Mouse (Mus musculus) limb, embryonic 14.5 days (tissue): ENCODE measurements at regions not wholly inside any gene's neighbourhood (a gene's known extent, or its start where the extent isn't known, plus 50 kb on each side); places are given as distances from the start of the nearest gene placed in this dataset.

Experiments used
- ATAC-seq: fragments of 200-750 bp; cut with Nextera tagmentation; 2 replicates; pipeline ENCODE4 v1.8.0; 2017; ENCODE audit warnings: low read depth, moderate number of reproducible peaks, moderate TSS enrichment; ENCODE audit not compliant: low FRiP score
- DNase-seq: peaks from one replicate; pipeline ENCODE4 v3.0.0-alpha.2; 2015; ENCODE audit warnings: low spot score
- H3K27ac ChIP-seq: fragments of 300-500 bp; sonication (generic); replicated peaks from 2 replicates; pipeline ENCODE4 v1.5.1; 2014; ENCODE audit warnings: low read depth, mild to moderate bottlenecking, low read length, moderate library complexity, mixed read lengths
- H3K27me3 ChIP-seq: fragments of 300-500 bp; sonication (generic); 2 replicates; pipeline ENCODE4 v1.6.1; 2014; ENCODE audit warnings: low read length, mixed read lengths; ENCODE audit not compliant: control insufficient read depth, insufficient read depth
- H3K36me3 ChIP-seq: fragments of 300-500 bp; sonication (generic); 2 replicates; pipeline ENCODE4 v1.6.1; 2014; ENCODE audit warnings: mild to moderate bottlenecking, low read length, moderate library complexity, mixed read lengths; ENCODE audit not compliant: control insufficient read depth, insufficient read depth
- H3K4me1 ChIP-seq: fragments of 300-500 bp; sonication (generic); 2 replicates; pipeline ENCODE4 v1.6.1; 2014; ENCODE audit warnings: antibody characterized with exemption, low read length, mixed read lengths; ENCODE audit not compliant: control insufficient read depth, insufficient read depth
- H3K4me2 ChIP-seq: fragments of 300-500 bp; sonication (generic); replicated peaks from 2 replicates; pipeline ENCODE4 v1.6.1; 2014; ENCODE audit warnings: low read depth, mild to moderate bottlenecking, low read length, moderate library complexity; ENCODE audit not compliant: severe bottlenecking
- H3K4me3 ChIP-seq: fragments of 300-500 bp; sonication (generic); replicated peaks from 2 replicates; pipeline ENCODE4 v1.5.1; 2014; ENCODE audit warnings: low read length
- H3K9ac ChIP-seq: fragments of 300-500 bp; sonication (generic); 2 replicates; pipeline ENCODE4 v1.6.1; 2014; ENCODE audit warnings: mild to moderate bottlenecking, low read depth, low read length, moderate library complexity; ENCODE audit not compliant: severe bottlenecking
- H3K9me3 ChIP-seq: fragments of 300-500 bp; sonication (generic); 2 replicates; pipeline ENCODE4 v1.6.1; 2016; ENCODE audit warnings: low read length; ENCODE audit not compliant: control insufficient read depth
- POLR2A ChIP-seq: fragments of 200-500 bp; IDR thresholded peaks from 2 replicates; pipeline ENCODE4 v1.8.0; 2012; ENCODE audit warnings: inconsistent platforms, mild to moderate bottlenecking, moderate library complexity, borderline replicate concordance; ENCODE audit not compliant: insufficient read depth, insufficient read length; ENCODE audit errors: extremely low read depth
- WGBS: fragments of 180-500 bp; shearing (Covaris S2); extraction: QIAGEN DNeasy Blood & Tissue Kit; methylation state at CpG from one replicate; pipeline ENCODE4 v1.1.7; 2014; 5-methylcytosine and 5-hydroxymethylcytosine counted together

GRCm38 (mm10) chr5:76043521-76044510 lies 65.6 kb upstream of the Kdr start:
- WGBS: 42% methylated on average over 14 of the region's 14 CpGs
- H3K4me2 ChIP-seq: no peak overlapping the region
- no peak overlapping the region for H3K4me3 ChIP-seq
- DNase-seq (no peak), ATAC-seq (no peak)
- TF ChIP-seq POLR2A: no peak
- H3K27me3 ChIP-seq: no peaks in the 10 kb centered on the region
- no peak overlapping the region for H3K9ac ChIP-seq
- H3K4me1 ChIP-seq: peaks cover 9% of the 10 kb centered on the region
- H3K27ac ChIP-seq: no peak overlapping the region; the same call in 1 of the 2 replicates
- H3K36me3 ChIP-seq: no peaks in the 10 kb centered on the region
- no peaks in the 10 kb centered on the region for H3K9me3 ChIP-seq

DNA sequence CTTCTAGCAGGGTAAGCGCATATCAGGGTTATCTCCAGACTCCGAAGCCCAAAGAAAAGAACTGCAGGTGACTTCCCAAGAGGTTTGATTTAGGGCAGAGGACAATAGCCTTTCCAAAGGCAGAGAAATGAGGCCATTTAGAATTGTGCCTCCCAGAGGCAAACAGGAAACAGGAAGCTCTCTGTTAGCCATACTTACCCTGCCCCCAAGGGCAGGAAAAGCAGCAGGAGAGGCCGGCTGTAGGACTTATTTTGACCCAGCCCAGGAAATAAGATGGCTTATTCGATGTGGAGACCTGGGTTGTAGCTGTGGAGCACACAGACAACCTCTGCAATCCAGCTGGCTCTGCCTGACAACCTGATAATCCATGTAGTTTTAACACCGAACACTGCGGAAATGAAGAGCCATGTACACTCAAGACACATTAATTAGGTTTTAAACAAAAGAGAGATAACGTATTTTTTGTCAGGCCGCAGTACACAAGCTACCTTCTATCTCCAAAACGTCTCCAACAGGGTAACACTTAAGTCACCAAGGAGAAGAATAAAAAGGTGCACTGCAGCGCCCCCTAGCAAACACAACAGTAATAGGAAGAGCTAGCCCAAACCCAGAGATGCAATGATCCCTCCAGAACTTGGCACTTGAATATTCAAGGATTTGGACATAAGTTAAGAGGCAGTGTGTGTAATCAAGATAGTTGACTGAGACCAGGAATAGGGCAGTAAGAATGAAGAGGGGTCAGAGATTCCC lies 62.4 kb upstream of the Kdr start:
- H3K36me3 ChIP-seq: no peaks in the 10 kb centered on the region
- DNase-seq: no peak
- 69% methylated on average over 10 of the region's 10 CpGs for WGBS
- peaks cover 9% of the 10 kb centered on the region for H3K4me1 ChIP-seq
- no peak overlapping the region for H3K4me3 ChIP-seq
- H3K9me3 ChIP-seq: no peaks in the 10 kb centered on the region
- H3K9ac ChIP-seq: no peak overlapping the region
- H3K4me2 ChIP-seq: no peak overlapping the region
- TF ChIP-seq POLR2A: no peak
- H3K27me3 ChIP-seq: no peaks in the 10 kb centered on the region
- H3K27ac ChIP-seq: no peak overlapping the region
- ATAC-seq: no peak

- ATAC-seq: no peak
- TF ChIP-seq POLR2A: no peak
- WGBS: 48% methylated on average over 4 of the region's 4 CpGs
Observed at GRCm38 (mm10) chr5:76028729-76029128, 50.5 kb upstream of the Kdr start.

More at GRCm38 (mm10) chr5:76028729-76029128, 50.5 kb upstream of the Kdr start:
- H3K4me3 ChIP-seq: no peak overlapping the region
- DNase-seq: no peak
- H3K4me2 ChIP-seq: no peak overlapping the region
- no peaks in the 10 kb centered on the region for H3K9me3 ChIP-seq
- H3K27me3 ChIP-seq: no peaks in the 10 kb centered on the region
- no peak overlapping the region for H3K9ac ChIP-seq
- H3K4me1 ChIP-seq: no peaks in the 10 kb centered on the region
- no peak overlapping the region for H3K27ac ChIP-seq
- no peaks in the 10 kb centered on the region for H3K36me3 ChIP-seq
